In the genomic region with DNA sequence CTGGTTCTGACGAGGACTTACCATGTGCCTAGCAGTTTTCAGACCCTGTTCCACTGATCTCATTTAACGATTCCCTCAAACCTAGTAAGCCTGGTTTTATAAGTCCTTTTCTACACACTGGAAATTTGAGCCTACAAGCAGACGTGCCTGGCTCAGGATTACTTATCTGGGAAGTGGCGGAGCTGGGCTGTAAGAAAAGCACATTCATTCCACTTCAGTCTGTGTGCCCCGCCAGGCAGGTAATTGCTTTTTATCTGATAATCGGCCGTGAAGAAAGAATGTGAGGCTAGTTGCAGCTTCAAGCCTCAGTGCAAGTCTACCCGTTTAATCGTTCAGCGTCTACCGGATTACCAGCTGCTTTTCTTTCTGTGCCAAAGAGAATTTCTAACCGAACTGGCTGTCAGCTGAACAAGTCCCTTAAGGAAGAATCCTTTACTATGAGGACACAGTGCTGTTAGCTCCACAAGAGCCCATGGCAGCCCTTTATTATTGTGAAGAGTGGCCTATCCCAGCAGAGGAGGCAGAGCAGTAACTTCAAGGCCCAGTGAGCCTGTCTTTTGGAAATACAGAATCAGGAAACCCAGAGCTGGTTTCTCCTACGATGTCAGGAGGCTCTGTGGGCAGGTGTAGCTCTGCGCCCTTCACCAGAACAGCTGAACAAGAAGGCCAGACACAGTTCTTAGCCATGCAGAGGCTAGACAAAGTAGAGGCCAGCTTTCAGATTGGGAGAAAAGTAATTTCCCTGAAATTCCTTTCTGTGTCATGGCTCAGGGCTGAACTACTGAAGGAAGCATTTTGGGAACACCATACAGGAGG, we compare ENCODE assay signal across 8 mouse cellular contexts. TPM values are rescaled to one million over a fixed set of nuclear protein-coding genes. Genes with fewer than 3 reads are reported as not detected.
DNase-seq lines count a peak whose midpoint lies in the region; ATAC-seq and TF ChIP-seq lines count a peak whose summit lies in the region.

No protein-coding gene starts in this region.

- H3K36me3 ChIP-seq in embryonic facial prominence, embryonic 12.5 days, result no peaks in the 10 kb centered on the region
- H3K36me3 ChIP-seq in intestine, postnatal 0 days (ENCODE audit: control insufficient read depth, insufficient read depth), result no peaks in the 10 kb centered on the region
- H3K36me3 ChIP-seq in midbrain, embryonic 10.5 days, result no peaks in the 10 kb centered on the region
- no peaks in the 10 kb centered on the region for H3K36me3 ChIP-seq in liver, postnatal 0 days (replicated peaks; ENCODE audit: insufficient read depth, low read length)

- H3K9me3 ChIP-seq in embryonic facial prominence, embryonic 12.5 days, result no peaks in the 10 kb centered on the region
- H3K9me3 ChIP-seq in intestine, postnatal 0 days (ENCODE audit: control insufficient read depth), result no peaks in the 10 kb centered on the region
- H3K9me3 ChIP-seq in midbrain, embryonic 10.5 days (replicated peaks), result peaks cover 4% of the 10 kb centered on the region; the same call in 1 of the 2 replicates
- peaks cover 4% of the 10 kb centered on the region; the same call in 1 of the 2 replicates for H3K9me3 ChIP-seq in liver, postnatal 0 days (ENCODE audit: low read length)

- no peak for ATAC-seq in embryonic facial prominence, embryonic 12.5 days (ENCODE audit: insufficient number of reproducible peaks, insufficient read depth, low FRiP score, low TSS enrichment)
- no peak for ATAC-seq in intestine, postnatal 0 days
- no peak for ATAC-seq in liver, postnatal 0 days

- H3K4me2 ChIP-seq in embryonic facial prominence, embryonic 12.5 days (replicated peaks), result no peak overlapping the region
- peak overlapping the region; percentile 24 for H3K4me2 ChIP-seq in intestine, postnatal 0 days (replicated peaks; ENCODE audit: low read depth)
- no peak overlapping the region for H3K4me2 ChIP-seq in liver, postnatal 0 days (ENCODE audit: low read depth, low read length)

- H3K27ac ChIP-seq in embryonic facial prominence, embryonic 12.5 days, result peak overlapping the region; percentile 52
- H3K27ac ChIP-seq in intestine, postnatal 0 days (ENCODE audit: low read depth, low read length), result no peak overlapping the region
- H3K27ac ChIP-seq in midbrain, embryonic 10.5 days (replicated peaks), result peak overlapping the region; percentile 73
- no peak overlapping the region for H3K27ac ChIP-seq in liver, postnatal 0 days (ENCODE audit: low read depth)

- peaks cover 7% of the 10 kb centered on the region; the same call in 1 of the 2 replicates for H3K4me1 ChIP-seq in embryonic facial prominence, embryonic 12.5 days
- no peaks in the 10 kb centered on the region for H3K4me1 ChIP-seq in intestine, postnatal 0 days (replicated peaks; ENCODE audit: control insufficient read depth, insufficient read depth, low read length)
- peaks cover 17% of the 10 kb centered on the region for H3K4me1 ChIP-seq in midbrain, embryonic 10.5 days
- no peaks in the 10 kb centered on the region for H3K4me1 ChIP-seq in liver, postnatal 0 days (ENCODE audit: insufficient read depth)

- no peak for TF ChIP-seq EP300 in liver, postnatal 0 days (IDR thresholded peaks at IDR 0.05; ENCODE audit: low read depth)

- 16% methylated on average over 14 of the region's 14 CpGs for WGBS in embryonic facial prominence, embryonic 12.5 days
- 27% methylated on average over 14 of the region's 14 CpGs for WGBS in intestine, postnatal 0 days
- 23% methylated on average over 14 of the region's 14 CpGs for WGBS in midbrain, embryonic 10.5 days
- 62% methylated on average over 14 of the region's 14 CpGs for WGBS in liver, postnatal 0 days (ENCODE audit: insufficient replicate concordance)

- TF ChIP-seq CTCF in intestine, postnatal 0 days (IDR thresholded peaks at IDR 0.05; ENCODE audit: low read depth), result no peak
- no peak for TF ChIP-seq CTCF in liver, postnatal 0 days (IDR thresholded peaks at IDR 0.05; ENCODE audit: low read depth)

- H3K9ac ChIP-seq in embryonic facial prominence, embryonic 12.5 days, result no peak overlapping the region
- no peak overlapping the region for H3K9ac ChIP-seq in intestine, postnatal 0 days (ENCODE audit: low read depth, low read length)
- H3K9ac ChIP-seq in liver, postnatal 0 days (replicated peaks), result no peak overlapping the region

- H3K4me3 ChIP-seq in embryonic facial prominence, embryonic 12.5 days, result no peak overlapping the region
- H3K4me3 ChIP-seq in intestine, postnatal 0 days (ENCODE audit: low read depth, low read length), result no peak overlapping the region
- no peak overlapping the region for H3K4me3 ChIP-seq in midbrain, embryonic 10.5 days
- H3K4me3 ChIP-seq in liver, postnatal 0 days (ENCODE audit: low read depth, low read length), result no peak overlapping the region

- peak; percentile 29 for DNase-seq in Muller cell, postnatal 12 days (ENCODE audit: inconsistent ontology term)
- peak; percentile 36 for DNase-seq in midbrain, embryonic 10.5 days (ENCODE audit: low spot score)
- no peak for DNase-seq in right cerebral cortex, adult 2 months (ENCODE audit: low spot score in 2 of 2)
- no peak for DNase-seq in liver, postnatal 0 days
- no peak for DNase-seq in urinary bladder, adult 2 months (ENCODE audit: low spot score)
- DNase-seq in urinary bladder, postnatal 14 days (ENCODE audit: low spot score), result no peak

- no peaks in the 10 kb centered on the region for H3K27me3 ChIP-seq in embryonic facial prominence, embryonic 12.5 days
- no peaks in the 10 kb centered on the region for H3K27me3 ChIP-seq in intestine, postnatal 0 days (replicated peaks; ENCODE audit: control insufficient read depth, insufficient read depth, low read length)
- peaks cover 6% of the 10 kb centered on the region; the same call in 1 of the 2 replicates for H3K27me3 ChIP-seq in midbrain, embryonic 10.5 days (ENCODE audit: low read depth, poor library complexity, severe bottlenecking)
- no peaks in the 10 kb centered on the region for H3K27me3 ChIP-seq in liver, postnatal 0 days (ENCODE audit: insufficient read depth, low read length)

RNA-seq across cellular contexts. Expression of a gene that starts 30.4 kb away (rescaled TPM):
- polyA plus RNA-seq in embryonic facial prominence, embryonic 12.5 days (2016; fragmentation: Nextera tagmentation; extraction: Ambion mirVana), result 43.1 and 44.6 TPM in 2 replicates
- 16.5 and 16.7 TPM in 2 replicates for polyA plus RNA-seq in intestine, postnatal 0 days (2015; fragmentation: Nextera tagmentation; extraction: Ambion mirVana)
- 24.4 and 29.0 TPM in 2 replicates for polyA plus RNA-seq in midbrain, embryonic 10.5 days (2016; fragmentation: Nextera tagmentation; extraction: Ambion mirVana)
- 14.9 and 15.3 TPM in 2 replicates for polyA plus RNA-seq in liver, postnatal 0 days (2015; fragmentation: Nextera tagmentation; extraction: Ambion mirVana)
- 21.7 and 21.8 TPM in 2 replicates for polyA plus RNA-seq in urinary bladder, adult 2 months (2012; rRNA removed)

RNA-seq across cellular contexts. Expression of a gene that starts 59.1 kb away (rescaled TPM):
- polyA plus RNA-seq in embryonic facial prominence, embryonic 12.5 days (2016; fragmentation: Nextera tagmentation; extraction: Ambion mirVana), result 20.3 and 22.9 TPM in 2 replicates
- 21.3 and 25.4 TPM in 2 replicates for polyA plus RNA-seq in intestine, postnatal 0 days (2015; fragmentation: Nextera tagmentation; extraction: Ambion mirVana)
- 22.1 and 23.9 TPM in 2 replicates for polyA plus RNA-seq in midbrain, embryonic 10.5 days (2016; fragmentation: Nextera tagmentation; extraction: Ambion mirVana)
- 9.9 and 10.7 TPM in 2 replicates for polyA plus RNA-seq in liver, postnatal 0 days (2015; fragmentation: Nextera tagmentation; extraction: Ambion mirVana)
- 63.9 and 67.6 TPM in 2 replicates for polyA plus RNA-seq in urinary bladder, adult 2 months (2012; rRNA removed)

Comparison
In these comparisons a context has a peak if more than half of its experiments do, and no peak if none do; other contexts are left out.
1. DNase-seq: peak in Muller cell, postnatal 12 days (single experiment) and midbrain, embryonic 10.5 days (single experiment); none in right cerebral cortex, adult 2 months (0 of 2), liver, postnatal 0 days (single experiment), urinary bladder, adult 2 months (single experiment) and urinary bladder, postnatal 14 days (single experiment).
2. H3K27ac ChIP-seq: peak in embryonic facial prominence, embryonic 12.5 days (single experiment) and midbrain, embryonic 10.5 days (single experiment); none in intestine, postnatal 0 days (single experiment) and liver, postnatal 0 days (single experiment).